Mouse (Mus musculus) megakaryocyte-erythroid progenitor cell, adult 5-6 weeks (primary cell): ENCODE results near the gene Serp2. TPM values are rescaled to one million over a fixed set of nuclear protein-coding genes. Genes with fewer than 3 reads are reported as not detected.

Experiments
- ATAC-seq: replicated peaks from 2 replicates; pipeline ENCODE4 v1.8.0; 2016; ENCODE audit warnings: mild to moderate bottlenecking, inconsistent platforms; ENCODE audit not compliant: severe bottlenecking, poor library complexity, low FRiP score, low TSS enrichment
- total RNA-seq, 2 experiments: library from RNA; stranded (forward) in 1 of 2; stranded (reverse) in 1 of 2; fragments of 200-1000, 215-1000 nt in 1 of 2; fragments of >200 nt in 1 of 2; fragmentation: Nextera tagmentation in 1 of 2; gene quantifications; 2 replicates each; pipeline ENCODE4 v1.2.3; 2014 to 2017

Serp2 gene
- total RNA-seq, 2 experiments from 2014 or later, result 2.6 TPM; not detected in 1

DNA sequence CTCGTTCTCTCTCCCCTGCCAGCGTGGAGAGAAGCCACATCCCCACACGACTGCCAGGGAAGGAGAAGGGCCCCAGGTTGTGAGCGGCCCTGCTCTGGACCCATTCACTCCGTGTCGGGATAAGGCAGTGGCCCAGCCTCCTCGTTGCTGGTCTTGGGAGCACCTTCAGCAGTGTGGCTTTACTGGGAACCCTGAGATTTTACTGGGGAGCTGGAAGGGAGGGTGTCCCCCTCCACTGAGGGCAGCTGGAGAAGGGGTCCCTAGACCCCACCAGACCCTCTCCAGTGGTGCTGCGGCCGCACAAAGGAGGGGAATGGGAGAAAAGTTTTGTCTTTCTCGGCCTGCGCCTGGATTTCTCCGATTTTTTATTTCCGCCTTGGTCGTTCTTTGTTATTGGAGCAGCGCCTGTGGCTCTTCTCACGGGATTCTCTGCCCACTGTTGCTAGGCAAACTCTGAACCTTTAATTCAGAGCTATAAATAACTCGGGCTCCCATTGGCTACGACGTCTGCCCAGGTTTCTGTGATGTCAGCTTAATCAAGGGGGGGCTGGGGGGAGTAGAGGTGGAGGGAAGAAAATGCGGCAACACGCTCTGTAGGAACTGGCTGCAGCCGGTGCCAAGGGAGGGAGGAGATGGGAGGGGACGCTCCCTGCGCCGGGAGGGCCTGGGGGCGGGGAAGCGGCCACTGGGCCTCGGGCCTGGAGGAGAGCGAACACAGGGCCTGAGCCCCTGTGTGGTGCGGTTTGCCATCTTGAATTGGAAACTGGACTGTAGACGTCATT is 51.1 kb downstream of the Serp2 start:
- ATAC-seq, result peak; percentile 70

DNA sequence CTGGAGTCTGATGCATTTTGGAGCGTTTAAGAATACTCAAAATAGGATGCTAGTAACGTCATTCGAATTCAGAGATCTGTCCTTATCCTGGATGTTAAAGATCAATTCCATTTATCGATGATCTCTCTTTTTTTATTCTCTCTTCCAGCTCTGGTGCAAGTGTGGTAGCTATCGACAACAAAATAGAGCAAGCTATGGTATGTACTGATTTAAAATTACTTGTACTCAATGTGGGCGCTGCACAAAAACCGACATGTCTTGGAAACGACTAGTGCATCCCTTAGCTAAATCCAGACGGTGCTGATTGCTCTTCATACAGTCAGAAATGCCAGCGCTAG is 51.6 kb downstream of the Serp2 start:
- no peak for ATAC-seq

GRCm38 (mm10) chr14:76504121-76504737 is 52.5 kb downstream of the Serp2 start:
- ATAC-seq, result peak; percentile 85

- peak; percentile 13; the same call in 1 of the 2 replicates for ATAC-seq
Observed at GRCm38 (mm10) chr14:76503231-76503851, 53.3 kb downstream of the Serp2 start.

- no peak for ATAC-seq
Observed at GRCm38 (mm10) chr14:76500036-76500435, 56.7 kb downstream of the Serp2 start.

DNA sequence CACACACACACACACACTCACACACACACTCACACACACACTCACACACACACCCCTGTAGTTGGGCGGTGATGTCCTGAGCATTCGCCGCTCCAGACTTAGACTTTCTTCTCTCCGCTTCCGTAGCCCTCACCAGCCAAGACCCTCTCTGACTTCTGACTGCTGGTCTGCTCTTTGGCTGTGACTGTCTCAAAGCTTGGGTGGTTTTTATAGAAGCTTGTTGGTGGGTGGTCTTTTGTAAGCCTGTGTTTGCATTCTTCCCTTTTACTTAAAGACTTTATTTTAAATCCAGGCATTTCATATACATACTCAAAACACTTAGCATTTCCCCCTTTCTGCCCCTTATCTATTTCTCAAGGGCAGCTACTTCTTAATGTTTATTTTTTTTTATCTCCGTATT is 57.2 kb downstream of the Serp2 start:
- ATAC-seq, result no peak

DNA sequence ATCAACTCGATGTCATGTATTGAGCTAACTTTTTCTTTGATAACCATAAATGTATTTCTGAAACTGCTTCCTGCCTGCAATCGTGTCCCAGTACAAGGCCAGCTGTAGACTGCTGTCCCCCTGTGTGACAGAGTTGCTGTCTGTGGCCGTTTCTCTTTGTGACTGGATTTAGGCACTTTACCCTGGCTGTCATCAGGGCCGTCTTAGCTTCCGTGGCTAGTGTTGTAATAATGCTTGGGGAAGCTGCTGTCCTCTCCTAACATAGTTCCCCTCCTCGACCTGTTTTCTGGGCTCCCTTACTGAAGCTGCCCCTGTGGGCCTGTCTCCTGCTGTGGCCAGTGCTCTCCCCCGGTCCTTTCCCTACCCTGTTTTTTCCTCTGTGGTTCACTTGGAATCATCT is 58.5 kb downstream of the Serp2 start:
- no peak for ATAC-seq

DNA sequence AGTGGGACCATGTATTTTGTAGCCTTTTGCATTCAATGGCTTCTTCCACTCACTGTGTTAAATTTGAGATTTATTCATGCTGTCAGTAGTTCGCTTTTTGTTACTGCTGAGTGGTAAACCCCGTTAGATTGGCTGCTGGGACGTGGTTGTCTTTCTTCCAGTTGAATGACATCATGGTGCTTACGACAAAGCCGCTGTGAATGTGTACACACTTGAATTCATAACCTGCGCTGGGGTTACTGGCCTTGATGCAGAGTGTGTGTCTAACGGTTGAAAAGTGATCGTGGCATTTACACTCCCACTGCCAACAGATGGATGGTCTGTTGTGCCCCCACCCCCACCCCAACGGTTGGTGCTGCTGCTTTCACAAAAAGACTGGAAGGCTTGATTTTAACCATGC is 59.5 kb downstream of the Serp2 start:
- ATAC-seq, result no peak

- ATAC-seq, result no peak
Observed at GRCm38 (mm10) chr14:76495022-76495421, 61.7 kb downstream of the Serp2 start.

DNA sequence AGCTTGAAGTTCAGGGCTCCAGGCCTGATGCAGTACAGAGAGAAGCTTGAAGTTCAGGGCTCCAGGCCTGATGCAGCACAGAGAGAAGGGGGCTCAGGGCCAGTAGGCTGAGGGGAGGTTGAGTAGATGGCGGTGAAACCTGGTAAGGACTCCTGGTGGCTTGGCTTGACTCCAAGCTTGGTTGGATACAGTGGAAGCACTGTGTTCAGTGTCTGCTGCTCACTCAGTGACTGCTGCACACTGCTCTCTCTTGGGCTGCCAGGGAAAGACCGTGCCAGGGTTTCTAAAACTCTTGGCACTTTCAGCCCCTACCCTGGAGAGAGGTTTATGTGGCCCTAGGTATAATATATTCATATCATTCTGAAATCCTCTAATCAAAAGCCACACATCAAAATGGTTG is 67.6 kb downstream of the Serp2 start:
- no peak for ATAC-seq

- ATAC-seq, result 0 out of 2 replicates have a peak, but pooled peaks have one; percentile 18
Observed at GRCm38 (mm10) chr14:76488101-76489044, 68.3 kb downstream of the Serp2 start.

DNA sequence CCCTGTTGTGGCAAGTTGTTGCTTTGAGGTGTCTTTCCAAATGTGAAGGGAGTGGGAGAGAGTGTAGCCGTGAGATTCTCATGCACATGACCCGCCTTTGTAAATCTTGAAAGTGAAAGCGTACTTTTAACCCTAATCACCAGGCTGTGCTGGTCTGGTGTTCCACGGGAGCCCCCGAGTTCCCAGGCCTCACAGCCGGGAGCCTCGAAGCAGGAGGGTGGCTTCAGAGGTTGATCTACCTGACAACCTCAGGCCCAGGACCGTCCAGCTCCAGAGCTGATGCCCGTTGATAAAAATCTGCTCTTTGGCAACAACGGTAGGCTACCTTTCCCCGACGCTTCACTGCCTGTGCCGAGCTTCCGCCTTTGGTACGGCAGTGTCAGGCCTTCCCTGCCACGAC is 69.1 kb downstream of the Serp2 start:
- ATAC-seq, result no peak

DNA sequence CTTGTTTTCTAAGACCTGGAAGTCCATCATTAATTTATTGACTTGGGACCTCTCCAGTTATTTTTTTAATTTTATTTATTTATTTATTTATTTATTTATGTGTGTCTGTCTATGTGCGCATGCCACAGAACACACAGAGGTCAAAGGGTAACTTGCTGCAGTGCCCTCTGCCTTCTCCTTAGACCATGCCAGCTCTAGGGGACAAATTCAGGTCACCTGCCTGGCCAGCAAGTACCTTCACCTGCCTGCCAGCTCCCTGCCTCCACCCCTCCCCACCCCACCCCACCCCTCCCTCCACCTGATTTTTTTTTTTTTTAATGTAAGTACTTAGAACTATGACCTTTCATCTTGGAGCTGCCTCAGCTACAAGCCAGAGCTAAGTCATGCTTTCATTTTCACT is 73.0 kb downstream of the Serp2 start:
- no peak for ATAC-seq

Other genes starting within 250 kb of the Serp2 start
- gene Tsc22d1, start 141.9 kb downstream of the Serp2 start, total RNA-seq (2014; fragmentation: Nextera tagmentation), result 75.8 and 78.0 TPM in 2 replicates
- gene Tsc22d1, start 141.9 kb downstream of the Serp2 start, total RNA-seq (2017), result 104 and 116 TPM in 2 replicates